Mouse (Mus musculus) intestine, embryonic 16.5 days (tissue): ENCODE measurements at regions not wholly inside any gene's neighbourhood (a gene's known extent, or its start where the extent isn't known, plus 50 kb on each side); places are given as distances from the start of the nearest gene placed in this dataset.
A peak's percentile ranks its signal among the peaks of the same experiment; 100 is the strongest.

ENCODE experiments used
- ATAC-seq: fragments of 200-750 bp; cut with Nextera tagmentation; 2 replicates; pipeline ENCODE4 v1.8.0; 2017; ENCODE audit warnings: moderate TSS enrichment, moderate library complexity
- H3K27ac ChIP-seq: fragments of 300-500 bp; sonication (generic); 2 replicates; pipeline ENCODE4 v1.5.1; 2014; ENCODE audit warnings: mild to moderate bottlenecking, low read length
- H3K27me3 ChIP-seq: fragments of 300-500 bp; sonication (generic); replicated peaks from 2 replicates; pipeline ENCODE4 v1.6.1; 2014; ENCODE audit warnings: low read length, control low read depth, mixed read lengths; ENCODE audit not compliant: control insufficient read depth, insufficient read depth
- H3K36me3 ChIP-seq: fragments of 300-500 bp; sonication (generic); 2 replicates; pipeline ENCODE4 v1.6.1; 2014; ENCODE audit warnings: low read length, control low read depth; ENCODE audit not compliant: control insufficient read depth, insufficient read depth
- H3K4me1 ChIP-seq: fragments of 300-500 bp; sonication (generic); 2 replicates; pipeline ENCODE4 v1.6.1; 2014; ENCODE audit warnings: low read length, control low read depth, mixed read lengths; ENCODE audit not compliant: control insufficient read depth, insufficient read depth
- H3K4me2 ChIP-seq: fragments of 300-500 bp; sonication (generic); 2 replicates; pipeline ENCODE4 v1.6.1; 2014; ENCODE audit warnings: low read depth, low read length, control low read depth
- H3K4me3 ChIP-seq: fragments of 300-500 bp; sonication (generic); 2 replicates; pipeline ENCODE4 v1.5.1; 2014; ENCODE audit warnings: mild to moderate bottlenecking, low read length
- H3K9ac ChIP-seq: fragments of 300-500 bp; sonication (generic); 2 replicates; pipeline ENCODE4 v1.6.1; 2014; ENCODE audit warnings: low read depth, low read length
- H3K9me3 ChIP-seq: fragments of 300-500 bp; sonication (generic); 2 replicates; pipeline ENCODE4 v1.6.1; 2016; ENCODE audit warnings: low read length, control low read depth; ENCODE audit not compliant: control insufficient read depth
- WGBS: fragments of 180-500 bp; shearing (Covaris S2); extraction: QIAGEN DNeasy Blood & Tissue Kit; methylation state at CpG from one replicate; pipeline ENCODE4 v1.1.7; 2014; 5-methylcytosine and 5-hydroxymethylcytosine counted together

GRCm38 (mm10) chr13:112130220-112130619 is 158.0 kb upstream of the Ankrd55 start:
- no peak overlapping the region for H3K4me2 ChIP-seq
- H3K9ac ChIP-seq = no peak overlapping the region
- no peaks in the 10 kb centered on the region for H3K9me3 ChIP-seq
- H3K27me3 ChIP-seq = no peaks in the 10 kb centered on the region
- H3K4me1 ChIP-seq = no peaks in the 10 kb centered on the region
- H3K4me3 ChIP-seq = no peak overlapping the region
- 67% methylated on average over 4 of the region's 4 CpGs for WGBS
- no peaks in the 10 kb centered on the region for H3K36me3 ChIP-seq
- ATAC-seq = no peak
- H3K27ac ChIP-seq = no peak overlapping the region

GRCm38 (mm10) chr13:112130774-112131173 is 157.5 kb upstream of the Ankrd55 start:
- Histone ChIP-seq H3K9ac (no peak overlapping the region), H3K9me3 (no peaks in the 10 kb centered on the region), H3K27ac (no peak overlapping the region), H3K36me3 (no peaks in the 10 kb centered on the region), H3K4me3 (no peak overlapping the region), H3K27me3 (no peaks in the 10 kb centered on the region), H3K4me1 (no peaks in the 10 kb centered on the region), H3K4me2 (no peak overlapping the region)
- no peak for ATAC-seq
- WGBS = 86% methylated on average over 2 of the region's 2 CpGs

- ATAC-seq = no peak
- H3K4me2 ChIP-seq = no peak overlapping the region
- 66% methylated on average over 12 of the region's 12 CpGs for WGBS
Measured at GRCm38 (mm10) chr13:112131191-112131590, 157.1 kb upstream of the Ankrd55 start.

GRCm38 (mm10) chr13:112133736-112134135 is 154.5 kb upstream of the Ankrd55 start:
- no peaks in the 10 kb centered on the region for H3K27me3 ChIP-seq
- no peak overlapping the region for H3K4me2 ChIP-seq
- H3K4me1 ChIP-seq = no peaks in the 10 kb centered on the region
- no peaks in the 10 kb centered on the region for H3K36me3 ChIP-seq
- no peak overlapping the region for H3K4me3 ChIP-seq
- no peak overlapping the region for H3K27ac ChIP-seq
- H3K9me3 ChIP-seq = no peaks in the 10 kb centered on the region
- WGBS = 89% methylated on average over 2 of the region's 2 CpGs
- no peak overlapping the region for H3K9ac ChIP-seq
- ATAC-seq = no peak

More at GRCm38 (mm10) chr13:112131191-112131590, 157.1 kb upstream of the Ankrd55 start:
- Histone ChIP-seq H3K4me1 (no peaks in the 10 kb centered on the region), H3K36me3 (no peaks in the 10 kb centered on the region), H3K9ac (no peak overlapping the region), H3K4me3 (no peak overlapping the region), H3K27ac (no peak overlapping the region), H3K27me3 (no peaks in the 10 kb centered on the region), H3K9me3 (no peaks in the 10 kb centered on the region)

GRCm38 (mm10) chr13:112134701-112135100 is 153.6 kb upstream of the Ankrd55 start:
- Histone ChIP-seq H3K4me2 (no peak overlapping the region), H3K4me3 (no peak overlapping the region), H3K9me3 (no peaks in the 10 kb centered on the region), H3K36me3 (no peaks in the 10 kb centered on the region), H3K9ac (no peak overlapping the region), H3K4me1 (no peaks in the 10 kb centered on the region), H3K27me3 (no peaks in the 10 kb centered on the region), H3K27ac (no peak overlapping the region)
- no peak for ATAC-seq
- WGBS = 92% methylated on average over 4 of the region's 4 CpGs

- Histone ChIP-seq H3K4me2 (no peak overlapping the region), H3K27me3 (no peaks in the 10 kb centered on the region), H3K9ac (no peak overlapping the region), H3K36me3 (no peaks in the 10 kb centered on the region), H3K27ac (no peak overlapping the region), H3K9me3 (no peaks in the 10 kb centered on the region), H3K4me1 (0 out of 2 replicates have a peak, but pooled peaks cover under 1% of the 10 kb centered on the region), H3K4me3 (no peak overlapping the region)
- no peak for ATAC-seq
- WGBS = 89% methylated on average over 5 of the region's 5 CpGs
Measured at GRCm38 (mm10) chr13:112135777-112136176, 152.5 kb upstream of the Ankrd55 start.

- 52% methylated on average over 1 of the region's 1 CpGs for WGBS
- H3K4me1 ChIP-seq = 0 out of 2 replicates have a peak, but pooled peaks cover 3% of the 10 kb centered on the region
- ATAC-seq = no peak
- no peak overlapping the region for H3K4me2 ChIP-seq
- no peak overlapping the region for H3K27ac ChIP-seq
- H3K9ac ChIP-seq = no peak overlapping the region
- no peaks in the 10 kb centered on the region for H3K27me3 ChIP-seq
- no peaks in the 10 kb centered on the region for H3K9me3 ChIP-seq
- no peaks in the 10 kb centered on the region for H3K36me3 ChIP-seq
- H3K4me3 ChIP-seq = no peak overlapping the region
Measured at GRCm38 (mm10) chr13:112136850-112137249, 151.4 kb upstream of the Ankrd55 start.

- no peaks in the 10 kb centered on the region for H3K27me3 ChIP-seq
- H3K4me2 ChIP-seq = no peak overlapping the region
- ATAC-seq = no peak
- H3K27ac ChIP-seq = no peak overlapping the region
- no peak overlapping the region for H3K9ac ChIP-seq
- H3K9me3 ChIP-seq = no peaks in the 10 kb centered on the region
- peaks cover 11% of the 10 kb centered on the region; the same call in 1 of the 2 replicates for H3K4me1 ChIP-seq
- no peak overlapping the region for H3K4me3 ChIP-seq
- no peaks in the 10 kb centered on the region for H3K36me3 ChIP-seq
- 51% methylated on average over 5 of the region's 5 CpGs for WGBS
Measured at GRCm38 (mm10) chr13:112140871-112141270, 147.4 kb upstream of the Ankrd55 start.

GRCm38 (mm10) chr13:112144393-112145348 is 143.6 kb upstream of the Ankrd55 start:
- H3K4me3 ChIP-seq = no peak overlapping the region
- peaks cover 11% of the 10 kb centered on the region; the same call in 1 of the 2 replicates for H3K4me1 ChIP-seq
- H3K9me3 ChIP-seq = no peaks in the 10 kb centered on the region
- peak overlapping the region; percentile 56 for H3K27ac ChIP-seq
- WGBS = 51% methylated on average over 7 of the region's 7 CpGs
- no peaks in the 10 kb centered on the region for H3K36me3 ChIP-seq
- H3K9ac ChIP-seq = no peak overlapping the region
- no peak for ATAC-seq
- H3K27me3 ChIP-seq = no peaks in the 10 kb centered on the region
- no peak overlapping the region for H3K4me2 ChIP-seq
